In genomic region chr2:127608986-127609385, GRCm38 (mm10) we compare ENCODE assay signal across 12 mouse cellular contexts. TPM values are rescaled to one million over a fixed set of nuclear protein-coding genes. Genes with fewer than 3 reads are reported as not detected.
DNase-seq lines count a peak whose midpoint lies in the region; ATAC-seq and TF ChIP-seq lines count a peak whose summit lies in the region.
"Had no signal": no experiment of that assay in that cellular context is flagged by ENCODE, and none has a peak within 500 bp of the region (broad histone marks: within the 10 kb centered on the region; RNA-seq: fewer than 3 reads in every experiment).

No protein-coding gene starts in this region.

- no peak overlapping the region for H3K4me2 ChIP-seq in forebrain, embryonic 13.5 days
- H3K4me2 ChIP-seq in forebrain, embryonic 11.5 days (ENCODE audit: low read depth, low read length, severe bottlenecking), result no peak overlapping the region
- H3K4me2 ChIP-seq: liver, embryonic 11.5 days had no signal

- 0 out of 2 replicates have a peak overlapping the region, but pooled peaks have one; percentile 5 for H3K9ac ChIP-seq in forebrain, embryonic 13.5 days
- H3K9ac ChIP-seq in forebrain, embryonic 11.5 days (ENCODE audit: low read length), result no peak overlapping the region; the same call in 1 of the 2 replicates

- no peak for TF ChIP-seq POLR2A in kidney, adult 2 months (IDR thresholded peaks at IDR 0.05; ENCODE audit: low read depth, low read length)
- TF ChIP-seq POLR2A in cortical plate, adult 2 months (IDR thresholded peaks at IDR 0.05; ENCODE audit: extremely low read depth, insufficient read depth, low read length), result no peak

- peaks cover 27% of the 10 kb centered on the region for H3K36me3 ChIP-seq in forebrain, embryonic 13.5 days (ENCODE audit: poor library complexity, severe bottlenecking)
- no peaks in the 10 kb centered on the region; the same call in 1 of the 2 replicates for H3K36me3 ChIP-seq in forebrain, embryonic 11.5 days (ENCODE audit: control insufficient read depth, insufficient read depth, low read length)
- H3K36me3 ChIP-seq in kidney, adult 2 months (ENCODE audit: control insufficient read depth, insufficient read depth, low read length), result peaks cover 2% of the 10 kb centered on the region
- H3K36me3 ChIP-seq in limb, embryonic 10.5 days, result peaks cover 25% of the 10 kb centered on the region

- no peak for TF ChIP-seq CTCF in kidney, adult 2 months (conservative IDR thresholded peaks at IDR 0.05; ENCODE audit: insufficient read depth, insufficient read length, low read depth, low read length)
- TF ChIP-seq CTCF in cortical plate, adult 2 months (IDR thresholded peaks at IDR 0.05; ENCODE audit: extremely low read depth, insufficient read depth, low read length), result no peak

- no peak for DNase-seq in forebrain, embryonic 11.5 days (ENCODE audit: low spot score)
- DNase-seq in kidney, adult 2 months, result peak; percentile 22
- no peak for DNase-seq in kidney, postnatal 14 days
- DNase-seq in limb, embryonic 10.5 days (ENCODE audit: low spot score), result peak; percentile 52
- DNase-seq in thymus, postnatal 10 days (ENCODE audit: low spot score in 2 of 2), result no peak
- DNase-seq: cerebellum, adult 8-10 months; gastrocnemius, postnatal 25 days had no signal

- H3K4me3 ChIP-seq in forebrain, embryonic 13.5 days, result no peak overlapping the region
- no peak overlapping the region for H3K4me3 ChIP-seq in forebrain, embryonic 11.5 days (ENCODE audit: low read depth, low read length)
- no peak overlapping the region for H3K4me3 ChIP-seq in kidney, adult 2 months (ENCODE audit: insufficient read depth, low read depth, low read length)
- H3K4me3 ChIP-seq in cortical plate, adult 2 months (ENCODE audit: insufficient read depth, low read length), result no peak overlapping the region
- 0 out of 2 replicates have a peak overlapping the region, but pooled peaks have one; percentile 21 for H3K4me3 ChIP-seq in limb, embryonic 10.5 days
- H3K4me3 ChIP-seq: megakaryocyte, embryonic 14.5 days had no signal

- no peaks in the 10 kb centered on the region for H3K9me3 ChIP-seq in forebrain, embryonic 13.5 days (replicated peaks)
- no peaks in the 10 kb centered on the region for H3K9me3 ChIP-seq in forebrain, embryonic 11.5 days (ENCODE audit: control insufficient read depth, low read length)
- H3K9me3 ChIP-seq in limb, embryonic 10.5 days (replicated peaks), result no peaks in the 10 kb centered on the region
- H3K9me3 ChIP-seq: megakaryocyte, embryonic 14.5 days had no signal

- no peak overlapping the region; the same call in 1 of the 2 replicates for H3K27ac ChIP-seq in forebrain, embryonic 13.5 days
- H3K27ac ChIP-seq in forebrain, embryonic 11.5 days (ENCODE audit: low read depth, low read length), result no peak overlapping the region
- H3K27ac ChIP-seq in kidney, adult 2 months (ENCODE audit: insufficient read depth, low read depth, low read length), result peak overlapping the region; percentile 28
- peak overlapping the region; percentile 53; the same call in 1 of the 2 replicates for H3K27ac ChIP-seq in cortical plate, adult 2 months (ENCODE audit: insufficient read depth, low read length)
- peak overlapping the region; percentile 72; the same call in 1 of the 2 replicates for H3K27ac ChIP-seq in limb, embryonic 10.5 days

- peaks cover 5% of the 10 kb centered on the region; the same call in 1 of the 2 replicates for H3K4me1 ChIP-seq in forebrain, embryonic 13.5 days
- peaks cover 5% of the 10 kb centered on the region; the same call in 1 of the 2 replicates for H3K4me1 ChIP-seq in forebrain, embryonic 11.5 days (replicated peaks; ENCODE audit: control insufficient read depth, insufficient read depth, low read length)
- H3K4me1 ChIP-seq in kidney, adult 2 months (ENCODE audit: control insufficient read depth, insufficient read depth, low read length), result peaks cover 3% of the 10 kb centered on the region; the same call in 1 of the 2 replicates
- no peaks in the 10 kb centered on the region; the same call in 1 of the 2 replicates for H3K4me1 ChIP-seq in cortical plate, adult 2 months (ENCODE audit: control insufficient read depth, insufficient read depth, low read length)
- H3K4me1 ChIP-seq in limb, embryonic 10.5 days, result peaks cover 18% of the 10 kb centered on the region
- H3K4me1 ChIP-seq: megakaryocyte, embryonic 14.5 days had no signal

- ATAC-seq in forebrain, embryonic 13.5 days, result no peak
- ATAC-seq in forebrain, embryonic 11.5 days (replicated peaks; ENCODE audit: low FRiP score), result no peak
- ATAC-seq in erythroblast, adult 5-6 weeks (replicated peaks; ENCODE audit: low FRiP score, poor library complexity, severe bottlenecking), result no peak

- H3K27me3 ChIP-seq in forebrain, embryonic 13.5 days, result no peaks in the 10 kb centered on the region
- H3K27me3 ChIP-seq in forebrain, embryonic 11.5 days (ENCODE audit: control insufficient read depth, insufficient read depth, low read length), result no peaks in the 10 kb centered on the region
- H3K27me3 ChIP-seq in kidney, adult 2 months (replicated peaks; ENCODE audit: control insufficient read depth, insufficient read depth, low read length), result no peaks in the 10 kb centered on the region
- no peaks in the 10 kb centered on the region for H3K27me3 ChIP-seq in limb, embryonic 10.5 days (ENCODE audit: low read depth, poor library complexity, severe bottlenecking)

- WGBS in forebrain, embryonic 13.5 days, result 3% methylated on average over 5 of the region's 5 CpGs
- WGBS in forebrain, embryonic 11.5 days, result 8% methylated on average over 5 of the region's 5 CpGs
- WGBS in kidney, adult 2 months, result 33% methylated on average over 5 of the region's 5 CpGs
- 2% methylated on average over 5 of the region's 5 CpGs for WGBS in limb, embryonic 10.5 days

RNA-seq across cellular contexts. Expression of gene Mrps5, which starts 22.0 kb away (rescaled TPM):
- 181 and 193 TPM in 2 replicates for polyA plus RNA-seq in forebrain, embryonic 13.5 days (2015; fragmentation: Nextera tagmentation; extraction: Ambion mirVana)
- 159 and 167 TPM in 2 replicates for polyA plus RNA-seq in forebrain, embryonic 11.5 days (2014; fragmentation: Nextera tagmentation; extraction: Ambion mirVana)
- polyA plus RNA-seq in kidney, adult 2 months (2012; rRNA removed), result 72.0 and 90.4 TPM in 2 replicates
- polyA plus RNA-seq in cortical plate, adult 2 months (2012; rRNA removed), result 88.8 and 90.0 TPM in 2 replicates
- polyA plus RNA-seq in limb, embryonic 10.5 days (2016; fragmentation: Nextera tagmentation; extraction: Ambion mirVana), result 171 and 176 TPM in 2 replicates
- 5.4 and 8.8 TPM in 2 replicates for total RNA-seq in erythroblast, adult 5-6 weeks (2015; ENCODE audit: low replicate concordance)
- total RNA-seq in erythroblast, adult 5-6 weeks (2017; ENCODE audit: low replicate concordance), result 24.6 and 24.7 TPM in 2 replicates

RNA-seq across cellular contexts. Expression of gene Zfp661, which starts 22.1 kb away (rescaled TPM):
- polyA plus RNA-seq in forebrain, embryonic 13.5 days (2015; fragmentation: Nextera tagmentation; extraction: Ambion mirVana), result 9.4 and 9.7 TPM in 2 replicates
- polyA plus RNA-seq in forebrain, embryonic 11.5 days (2014; fragmentation: Nextera tagmentation; extraction: Ambion mirVana), result 7.2 and 8.9 TPM in 2 replicates
- 3.1 and 4.1 TPM in 2 replicates for polyA plus RNA-seq in kidney, adult 2 months (2012; rRNA removed)
- polyA plus RNA-seq in cortical plate, adult 2 months (2012; rRNA removed), result 10.3 and 10.4 TPM in 2 replicates
- polyA plus RNA-seq in limb, embryonic 10.5 days (2016; fragmentation: Nextera tagmentation; extraction: Ambion mirVana), result 5.9 and 6.9 TPM in 2 replicates
- total RNA-seq in erythroblast, adult 5-6 weeks (2015; ENCODE audit: low replicate concordance), result 0.42 TPM in 1 of 2 replicates, not detected in the other
- 0.17 and 0.28 TPM in 2 replicates for total RNA-seq in erythroblast, adult 5-6 weeks (2017; ENCODE audit: low replicate concordance)

RNA-seq across cellular contexts. Expression of gene Mal, which starts 47.5 kb away (rescaled TPM):
- 0.77 and 1.2 TPM in 2 replicates for polyA plus RNA-seq in forebrain, embryonic 13.5 days (2015; fragmentation: Nextera tagmentation; extraction: Ambion mirVana)
- polyA plus RNA-seq in forebrain, embryonic 11.5 days (2014; fragmentation: Nextera tagmentation; extraction: Ambion mirVana), result 0.24 and 2.0 TPM in 2 replicates
- polyA plus RNA-seq in kidney, adult 2 months (2012; rRNA removed), result 91.2 and 91.5 TPM in 2 replicates
- polyA plus RNA-seq in cortical plate, adult 2 months (2012; rRNA removed), result 144 and 209 TPM in 2 replicates
- polyA plus RNA-seq in limb, embryonic 10.5 days (2016; fragmentation: Nextera tagmentation; extraction: Ambion mirVana), result 0.10 and 0.43 TPM in 2 replicates
- not detected in 2 replicates for total RNA-seq in erythroblast, adult 5-6 weeks (2015; ENCODE audit: low replicate concordance)
- not detected in 2 replicates for total RNA-seq in erythroblast, adult 5-6 weeks (2017; ENCODE audit: low replicate concordance)

Comparison
In these comparisons a context has a peak if more than half of its experiments do, and no peak if none do; other contexts are left out.
1. DNase-seq: peak in kidney, adult 2 months (single experiment) and limb, embryonic 10.5 days (single experiment); none in forebrain, embryonic 11.5 days (single experiment), kidney, postnatal 14 days (single experiment) and thymus, postnatal 10 days (0 of 2).
2. H3K27ac ChIP-seq: peak in kidney, adult 2 months (single experiment), cortical plate, adult 2 months (single experiment) and limb, embryonic 10.5 days (single experiment); none in forebrain, embryonic 13.5 days (single experiment) and forebrain, embryonic 11.5 days (single experiment).
3. RNA of gene Mal, which starts 47.5 kb away (polyA plus RNA-seq): 144 to 209 TPM in cortical plate, adult 2 months and 91.2 to 91.5 TPM in kidney, adult 2 months; 0.77 to 1.2 TPM in forebrain, embryonic 13.5 days, 0.24 to 2.0 TPM in forebrain, embryonic 11.5 days and 0.10 to 0.43 TPM in limb, embryonic 10.5 days; every median in the first group is over 10 times any median in the second.